Mouse (Mus musculus): ENCODE results near the gene Btnl4. TPM values are rescaled to one million over a fixed set of nuclear protein-coding genes. Genes with fewer than 3 reads are reported as not detected.
"Not testable (repeated sequence)": the region's sequence is repeated elsewhere in the genome, so short reads cannot be mapped to it uniquely, and the experiment has no call there.

The Btnl4 gene
- polyA plus RNA-seq, 1 experiment from 2014 or later, result not detected

DNA sequence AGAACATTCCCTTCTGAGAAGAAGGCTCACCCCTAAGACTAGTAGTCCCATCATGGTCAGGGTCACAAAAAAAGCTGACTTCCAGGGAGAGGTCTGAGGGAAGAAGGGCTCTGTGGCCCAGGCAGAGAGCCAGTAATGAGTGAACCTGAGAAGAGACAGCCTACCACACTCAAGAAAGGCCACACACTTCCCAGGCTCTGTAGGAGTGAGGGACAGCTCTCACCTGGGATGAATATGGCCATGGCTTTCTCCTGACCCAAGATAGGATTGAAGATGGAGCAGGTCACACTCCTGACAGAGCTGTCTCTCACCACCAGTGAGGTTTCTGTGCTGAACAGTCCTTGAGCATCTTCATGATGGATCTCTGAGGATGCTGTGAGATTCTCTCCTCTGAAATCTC is 15.7 kb upstream of the Btnl4 start:
- H3K9ac ChIP-seq, result no peak overlapping the region
- ATAC-seq (ENCODE audit: low read depth) (no peak), DNase-seq (no peak)
- no peaks in the 10 kb centered on the region for H3K4me1 ChIP-seq (replicated peaks)
- H3K36me3 ChIP-seq, result no peaks in the 10 kb centered on the region
- no peak overlapping the region for H3K4me3 ChIP-seq (replicated peaks)
- no peak overlapping the region for H3K4me2 ChIP-seq
- no peaks in the 10 kb centered on the region for H3K27me3 ChIP-seq
- H3K27ac ChIP-seq, result no peak overlapping the region
- no peaks in the 10 kb centered on the region for H3K9me3 ChIP-seq (replicated peaks)

DNA sequence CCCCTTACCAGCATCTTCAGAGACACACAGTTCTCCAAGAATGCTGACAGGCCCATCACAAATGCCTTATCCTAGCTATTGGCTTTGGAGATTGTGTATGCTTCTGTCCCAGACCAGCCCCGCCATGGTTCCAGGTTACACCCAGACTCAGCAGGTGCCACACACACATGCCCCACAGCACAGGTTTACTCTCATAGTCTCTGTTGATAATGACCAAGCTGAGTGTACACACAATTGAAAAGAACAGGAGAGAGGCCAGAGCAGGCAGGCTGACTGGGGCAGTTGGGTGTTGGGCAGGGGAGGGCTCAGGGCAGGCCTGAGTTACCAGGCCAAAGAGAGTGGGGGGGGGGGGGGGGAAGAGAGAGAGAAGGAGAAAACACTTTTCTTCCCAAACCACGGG is 691 bp downstream of the Btnl4 start:
- Histone ChIP-seq H3K27ac (no peak overlapping the region), H3K27me3 (peaks cover 11% of the 10 kb centered on the region; the same call in 1 of the 2 replicates), H3K36me3 (no peaks in the 10 kb centered on the region), H3K4me1 (replicated peaks) (no peaks in the 10 kb centered on the region), H3K4me2 (no peak overlapping the region), H3K9ac (no peak overlapping the region), H3K9me3 (replicated peaks) (no peaks in the 10 kb centered on the region), H3K4me3 (replicated peaks) (no peak overlapping the region)
- 71% methylated on average over 1 of the region's 2 CpGs for WGBS (ENCODE audit: insufficient replicate concordance)
- ATAC-seq (ENCODE audit: low read depth), result no peak
- DNase-seq, result no peak

DNA sequence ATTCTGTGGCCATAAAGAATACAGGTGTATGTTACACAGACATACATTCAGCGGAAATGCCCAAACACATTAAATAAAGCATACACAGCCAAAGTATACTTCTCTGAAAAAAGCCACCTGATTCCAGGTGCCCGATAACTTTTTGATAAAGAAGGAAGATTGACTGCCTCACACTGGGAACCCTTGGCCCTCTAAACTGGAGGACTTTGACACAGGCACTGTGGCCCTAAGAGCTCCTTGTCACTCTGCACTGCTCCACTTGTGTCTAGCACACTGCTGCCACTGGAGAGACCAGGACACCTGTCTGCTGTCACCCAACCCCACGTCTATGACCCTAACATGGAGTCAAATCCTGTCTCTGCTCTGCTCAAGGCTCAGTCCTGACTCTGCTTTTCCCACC is 2.1 kb downstream of the Btnl4 start:
- Histone ChIP-seq H3K9me3 (replicated peaks) (no peaks in the 10 kb centered on the region), H3K9ac (no peak overlapping the region), H3K27ac (no peak overlapping the region), H3K4me2 (no peak overlapping the region), H3K4me1 (replicated peaks) (no peaks in the 10 kb centered on the region), H3K27me3 (peaks cover 19% of the 10 kb centered on the region; the same call in 1 of the 2 replicates), H3K36me3 (no peaks in the 10 kb centered on the region), H3K4me3 (replicated peaks) (no peak overlapping the region)
- ATAC-seq (ENCODE audit: low read depth) (no peak), DNase-seq (no peak)
- 55% methylated on average over 3 of the region's 3 CpGs for WGBS (ENCODE audit: insufficient replicate concordance)

DNA sequence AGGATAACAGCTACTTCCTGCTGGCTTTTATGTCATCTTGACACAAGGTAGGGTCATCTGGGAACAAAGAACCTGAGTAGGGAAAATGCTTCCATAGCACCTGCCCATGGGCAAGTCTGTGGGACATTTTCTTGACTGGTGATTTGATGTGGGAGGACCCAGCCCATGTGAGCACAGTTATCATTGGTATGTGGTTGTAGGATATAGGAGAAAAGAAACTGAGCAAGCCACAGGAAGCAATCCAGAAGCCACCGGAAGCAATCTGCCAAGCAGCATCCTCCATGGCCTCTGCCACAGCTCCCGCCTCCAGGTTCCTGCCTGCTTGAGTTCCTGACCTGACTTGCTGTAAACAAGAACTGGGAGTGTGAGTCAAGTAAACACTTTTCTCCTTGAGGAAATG is 6.6 kb downstream of the Btnl4 start:
- no peak overlapping the region for H3K27ac ChIP-seq
- WGBS (ENCODE audit: insufficient replicate concordance), result 20% methylated on average over 2 of the region's 2 CpGs
- H3K9me3 ChIP-seq (replicated peaks), result no peaks in the 10 kb centered on the region
- no peak overlapping the region for H3K4me2 ChIP-seq
- DNase-seq, result no peak
- no peak overlapping the region for H3K9ac ChIP-seq
- no peaks in the 10 kb centered on the region for H3K36me3 ChIP-seq
- no peaks in the 10 kb centered on the region for H3K4me1 ChIP-seq (replicated peaks)
- peaks cover 35% of the 10 kb centered on the region; the same call in 1 of the 2 replicates for H3K27me3 ChIP-seq
- H3K4me3 ChIP-seq (replicated peaks), result no peak overlapping the region
- no peak for ATAC-seq (ENCODE audit: low read depth)

DNA sequence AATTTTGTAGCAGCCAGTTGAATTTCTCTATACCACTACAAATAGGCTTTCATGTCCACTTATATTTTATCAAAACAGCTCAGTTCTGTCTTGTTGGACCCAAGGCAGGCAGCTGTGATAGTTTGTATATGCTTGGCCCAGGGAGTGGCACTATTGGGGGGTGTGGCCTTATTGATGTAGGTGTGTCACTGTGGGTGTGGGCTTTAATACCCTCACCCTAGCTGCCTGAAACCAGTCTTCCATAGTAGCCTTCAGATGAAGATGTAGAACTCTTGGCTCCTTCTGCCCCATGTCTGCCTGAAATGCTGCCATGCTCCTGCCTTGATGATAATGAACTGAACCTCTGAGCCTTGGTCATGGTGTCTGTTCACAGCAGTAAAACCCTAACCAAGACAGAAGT is 11.2 kb downstream of the Btnl4 start:
- H3K4me3 ChIP-seq (replicated peaks); H3K9ac ChIP-seq; DNase-seq; H3K9me3 ChIP-seq (replicated peaks); H3K4me1 ChIP-seq (replicated peaks); H3K27ac ChIP-seq; H3K36me3 ChIP-seq; ATAC-seq (ENCODE audit: low read depth); H3K4me2 ChIP-seq: not testable (repeated sequence)
- H3K27me3 ChIP-seq, result peaks cover 23% of the 10 kb centered on the region; the same call in 1 of the 2 replicates

DNA sequence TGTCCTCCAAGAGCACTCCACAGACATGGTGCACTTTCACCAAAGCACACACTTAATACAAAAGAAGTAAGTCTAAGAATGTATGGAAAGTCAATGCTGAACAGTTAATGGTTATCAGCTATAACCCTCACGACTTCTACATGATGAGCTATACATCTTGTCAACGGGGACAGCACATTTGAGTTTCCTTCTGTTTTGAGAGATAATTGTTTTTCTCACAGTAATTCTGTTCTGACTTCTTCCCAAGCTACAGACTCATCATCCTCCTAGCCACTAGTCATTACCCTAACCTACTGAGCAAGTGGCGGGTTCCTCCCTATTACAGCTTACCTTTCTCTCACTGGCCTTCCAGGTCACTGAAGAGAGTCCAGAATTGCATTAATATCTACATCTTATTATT is 17.9 kb downstream of the Btnl4 start:
- WGBS (ENCODE audit: insufficient replicate concordance), result 24% methylated on average over 3 of the region's 3 CpGs
- no peaks in the 10 kb centered on the region for H3K36me3 ChIP-seq
- H3K4me3 ChIP-seq (replicated peaks), result no peak overlapping the region
- no peak overlapping the region for H3K4me2 ChIP-seq
- peaks cover 36% of the 10 kb centered on the region for H3K4me1 ChIP-seq (replicated peaks)
- H3K27me3 ChIP-seq, result no peaks in the 10 kb centered on the region; the same call in 1 of the 2 replicates
- no peak overlapping the region for H3K9ac ChIP-seq
- peak; percentile 55 for ATAC-seq (ENCODE audit: low read depth)
- DNase-seq, result no peak
- H3K9me3 ChIP-seq (replicated peaks), result no peaks in the 10 kb centered on the region
- no peak overlapping the region for H3K27ac ChIP-seq

DNA sequence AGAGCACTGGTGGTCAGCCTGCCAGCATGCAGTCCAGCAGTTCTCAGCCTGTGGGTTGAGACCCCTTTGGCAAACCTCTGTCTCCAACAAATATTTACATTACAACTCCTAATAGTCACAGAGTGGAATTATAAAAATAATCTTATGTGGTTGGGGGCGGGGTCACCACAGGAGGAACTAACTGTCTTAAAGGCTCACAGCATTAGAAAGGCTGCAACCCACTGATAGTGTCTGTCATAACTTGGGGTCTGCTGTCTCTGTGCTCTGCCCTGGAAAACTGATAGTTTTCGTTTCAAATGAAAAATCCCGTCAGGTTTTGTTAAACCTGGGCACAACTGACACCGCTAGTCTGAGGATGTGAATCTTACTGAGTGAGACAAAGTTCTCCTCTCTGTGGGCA is 19.4 kb downstream of the Btnl4 start:
- Histone ChIP-seq H3K9ac (no peak overlapping the region), H3K9me3 (replicated peaks) (no peaks in the 10 kb centered on the region), H3K36me3 (no peaks in the 10 kb centered on the region), H3K27me3 (no peaks in the 10 kb centered on the region; the same call in 1 of the 2 replicates), H3K4me1 (replicated peaks) (peaks cover 36% of the 10 kb centered on the region), H3K4me2 (peak overlapping the region; percentile 31; the same call in 1 of the 2 replicates), H3K27ac (0 out of 2 replicates have a peak overlapping the region, but pooled peaks have one; percentile 15), H3K4me3 (replicated peaks) (no peak overlapping the region)
- 18% methylated on average over 4 of the region's 4 CpGs for whole genome bisulfite sequencing (ENCODE audit: insufficient replicate concordance)
- ATAC-seq (ENCODE audit: low read depth) (peak; percentile 65; the same call in 1 of the 2 replicates), DNase-seq (no peak)

DNA sequence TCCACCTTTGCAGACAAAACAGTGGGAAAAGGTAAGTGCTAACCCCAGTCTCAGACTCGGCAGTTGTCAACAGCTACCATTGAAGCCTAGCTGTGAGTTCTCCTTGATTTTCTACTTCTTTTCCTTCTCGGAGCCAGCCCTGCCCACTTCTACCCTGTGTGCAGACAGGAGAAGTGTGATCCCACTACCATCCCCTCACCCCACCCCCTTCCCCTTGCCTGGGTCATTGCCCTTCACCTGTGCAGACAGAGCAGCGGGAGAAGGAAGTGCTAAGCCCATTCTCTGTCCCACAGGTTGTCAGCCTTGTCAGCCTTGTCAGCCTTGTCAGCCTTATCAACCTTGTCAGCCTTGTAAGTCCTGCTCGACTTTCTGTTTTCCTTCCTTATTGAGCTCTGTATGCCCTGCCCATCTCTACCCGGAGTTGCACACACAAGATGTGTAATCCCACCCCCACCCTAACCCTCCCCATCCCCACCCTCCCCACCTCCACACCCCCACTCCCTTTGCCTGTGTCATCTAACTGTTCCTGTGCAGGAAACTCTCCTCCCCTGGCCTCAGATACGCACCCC is 28.6 kb downstream of the Btnl4 start:
- no peaks in the 10 kb centered on the region for H3K36me3 ChIP-seq
- H3K4me3 ChIP-seq (replicated peaks), result no peak overlapping the region
- H3K9me3 ChIP-seq (replicated peaks), result no peaks in the 10 kb centered on the region
- WGBS (ENCODE audit: insufficient replicate concordance), result 9% methylated on average over 6 of the region's 6 CpGs
- ATAC-seq (ENCODE audit: low read depth), result peak; percentile 79
- peak overlapping the region; percentile 28 for H3K4me2 ChIP-seq
- H3K27me3 ChIP-seq, result no peaks in the 10 kb centered on the region
- no peak overlapping the region for H3K9ac ChIP-seq
- peaks cover 30% of the 10 kb centered on the region for H3K4me1 ChIP-seq (replicated peaks)
- no peak for DNase-seq
- peak overlapping the region; percentile 13; the same call in 1 of the 2 replicates for H3K27ac ChIP-seq

DNA sequence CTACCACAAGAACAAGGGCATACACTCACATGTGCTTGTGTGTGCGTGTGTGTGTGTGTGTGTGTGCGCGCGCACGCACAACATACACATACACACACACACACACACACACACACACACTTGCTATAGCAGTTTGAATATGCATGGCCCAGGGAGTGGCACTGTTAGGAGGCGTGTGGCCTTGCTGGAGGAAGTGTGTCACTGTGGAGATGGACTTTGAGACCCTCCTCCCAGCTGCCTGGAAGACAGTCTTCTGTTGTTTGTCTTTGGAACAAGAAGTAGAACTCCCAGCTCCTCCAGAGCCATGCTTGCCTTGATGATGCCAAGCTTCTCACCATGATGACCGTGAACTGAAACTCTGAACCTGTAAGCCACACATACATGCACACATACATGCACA is 35.1 kb downstream of the Btnl4 start:
- H3K9ac ChIP-seq, result no peak overlapping the region
- H3K36me3 ChIP-seq, result no peaks in the 10 kb centered on the region
- no peaks in the 10 kb centered on the region for H3K27me3 ChIP-seq
- DNase-seq (no peak), ATAC-seq (ENCODE audit: low read depth) (no peak)
- 72% methylated on average over 7 of the region's 7 CpGs for WGBS (ENCODE audit: insufficient replicate concordance)
- H3K9me3 ChIP-seq (replicated peaks), result no peaks in the 10 kb centered on the region
- 0 out of 2 replicates have a peak, but pooled peaks cover under 1% of the 10 kb centered on the region for H3K4me1 ChIP-seq (replicated peaks)
- H3K4me3 ChIP-seq (replicated peaks), result no peak overlapping the region
- H3K27ac ChIP-seq, result no peak overlapping the region
- H3K4me2 ChIP-seq, result no peak overlapping the region

DNA sequence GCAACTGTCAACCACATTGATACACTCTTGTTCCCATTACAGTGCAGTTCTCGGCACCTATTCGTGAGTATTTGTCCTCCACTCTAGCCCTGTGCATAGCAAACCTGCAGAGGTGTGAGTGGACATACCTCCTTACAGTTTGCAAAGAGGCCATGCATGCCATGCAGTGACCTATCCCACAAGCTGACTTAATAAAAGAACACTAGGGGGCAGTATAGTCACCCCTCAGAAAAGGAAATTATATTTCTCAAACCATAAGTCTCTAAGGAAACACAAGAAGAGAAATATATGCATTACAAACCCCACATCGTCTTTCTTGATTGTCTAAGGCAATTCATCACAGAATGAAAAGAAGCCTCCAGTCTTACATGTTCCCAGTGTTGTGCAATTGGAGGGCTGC is 37.3 kb downstream of the Btnl4 start:
- Histone ChIP-seq H3K9ac (no peak overlapping the region), H3K4me3 (replicated peaks) (no peak overlapping the region), H3K27me3 (no peaks in the 10 kb centered on the region), H3K27ac (no peak overlapping the region), H3K4me1 (replicated peaks) (no peaks in the 10 kb centered on the region), H3K36me3 (no peaks in the 10 kb centered on the region), H3K9me3 (replicated peaks) (no peaks in the 10 kb centered on the region), H3K4me2 (no peak overlapping the region)
- ATAC-seq (ENCODE audit: low read depth) (no peak), DNase-seq (no peak)
- WGBS (ENCODE audit: insufficient replicate concordance), result 25% methylated on average over 3 of the region's 3 CpGs

DNA sequence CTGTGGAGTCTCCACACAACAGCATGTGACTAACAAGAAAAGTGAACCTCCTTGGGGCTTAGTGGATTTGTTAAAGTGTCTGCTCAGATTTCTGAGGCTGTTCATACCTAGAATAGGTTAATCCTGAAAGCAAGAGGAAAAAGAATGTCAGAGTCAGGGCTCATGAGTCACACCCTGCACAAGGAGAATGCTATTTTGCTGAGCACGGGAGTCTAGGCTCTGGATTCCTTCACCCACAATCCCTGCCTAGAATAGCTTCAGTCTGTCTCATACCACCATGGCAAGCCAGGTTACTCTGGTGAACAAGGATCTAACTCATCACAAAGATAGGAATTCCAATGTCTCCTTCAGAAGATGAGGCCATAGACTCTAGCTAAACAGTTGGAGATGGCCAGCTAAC is 38.5 kb downstream of the Btnl4 start:
- Histone ChIP-seq H3K27me3 (no peaks in the 10 kb centered on the region), H3K9me3 (replicated peaks) (no peaks in the 10 kb centered on the region), H3K4me3 (replicated peaks) (no peak overlapping the region), H3K27ac (no peak overlapping the region), H3K9ac (no peak overlapping the region), H3K4me1 (replicated peaks) (no peaks in the 10 kb centered on the region), H3K36me3 (no peaks in the 10 kb centered on the region), H3K4me2 (no peak overlapping the region)
- no peak for ATAC-seq (ENCODE audit: low read depth)
- no peak for DNase-seq
- 52% methylated on average over 1 of the region's 1 CpGs for WGBS (ENCODE audit: insufficient replicate concordance)

DNA sequence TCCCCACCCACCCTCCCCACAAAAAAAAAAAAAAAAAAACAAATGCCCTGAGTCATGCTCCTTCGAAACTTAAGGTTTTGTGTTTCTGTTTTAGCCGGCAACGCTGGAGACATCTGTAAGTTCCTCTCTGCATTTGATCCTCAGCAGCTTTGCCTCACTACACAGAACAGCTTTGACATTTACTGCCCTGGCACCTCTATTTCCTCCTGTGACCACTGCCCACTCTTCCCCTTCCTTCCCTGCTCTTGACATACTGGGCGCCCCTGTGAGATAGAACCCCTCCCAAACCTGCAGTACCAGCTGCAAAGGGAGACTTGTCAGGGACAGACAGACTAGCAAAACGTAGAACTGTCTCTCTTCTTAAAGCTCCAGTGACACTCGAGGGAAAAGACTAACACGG is 39.5 kb downstream of the Btnl4 start:
- DNase-seq, result no peak
- H3K4me2 ChIP-seq, result no peak overlapping the region
- no peak overlapping the region for H3K4me3 ChIP-seq (replicated peaks)
- no peaks in the 10 kb centered on the region for H3K4me1 ChIP-seq (replicated peaks)
- WGBS (ENCODE audit: insufficient replicate concordance), result 23% methylated on average over 7 of the region's 7 CpGs
- no peaks in the 10 kb centered on the region for H3K36me3 ChIP-seq
- no peak for ATAC-seq (ENCODE audit: low read depth)
- H3K27me3 ChIP-seq, result no peaks in the 10 kb centered on the region
- H3K9me3 ChIP-seq (replicated peaks), result no peaks in the 10 kb centered on the region
- H3K9ac ChIP-seq, result no peak overlapping the region
- H3K27ac ChIP-seq, result peak overlapping the region; percentile 34; the same call in 1 of the 2 replicates

Measured in liver, embryonic 13.5 days (tissue).